Mouse (Mus musculus) right cerebral cortex, postnatal 14 days (tissue): ENCODE results near the gene Tlk2.
A peak's percentile ranks its signal among the peaks of the same experiment; 100 is the strongest.

Experiments used
- DNase-seq: peaks from one replicate; pipeline ENCODE4 v3.0.0; 2022

Tlk2 gene

GRCm38 (mm10) chr11:105317769-105318168 lies 139.2 kb downstream of the Tlk2 start:
- DNase-seq, result no peak

DNA sequence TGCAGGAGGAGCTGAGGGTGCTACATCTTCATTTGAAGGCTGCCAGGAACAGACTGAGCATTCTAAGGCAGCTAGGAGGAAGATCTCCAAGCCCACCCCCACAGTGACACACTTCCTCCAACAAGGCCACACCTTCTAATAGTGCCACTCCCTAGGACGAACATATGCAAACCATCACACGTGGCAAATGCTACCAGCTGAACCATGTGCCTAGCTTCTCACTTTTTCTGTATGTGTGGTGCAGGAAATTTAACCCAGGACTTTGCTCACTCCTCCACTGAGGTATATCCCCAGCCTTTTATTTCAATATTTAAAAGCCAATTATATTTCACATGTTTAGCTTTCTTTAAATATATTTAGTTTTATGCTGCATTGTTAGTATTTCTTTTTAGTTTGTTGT lies 142.5 kb downstream of the Tlk2 start:
- no peak for DNase-seq

DNA sequence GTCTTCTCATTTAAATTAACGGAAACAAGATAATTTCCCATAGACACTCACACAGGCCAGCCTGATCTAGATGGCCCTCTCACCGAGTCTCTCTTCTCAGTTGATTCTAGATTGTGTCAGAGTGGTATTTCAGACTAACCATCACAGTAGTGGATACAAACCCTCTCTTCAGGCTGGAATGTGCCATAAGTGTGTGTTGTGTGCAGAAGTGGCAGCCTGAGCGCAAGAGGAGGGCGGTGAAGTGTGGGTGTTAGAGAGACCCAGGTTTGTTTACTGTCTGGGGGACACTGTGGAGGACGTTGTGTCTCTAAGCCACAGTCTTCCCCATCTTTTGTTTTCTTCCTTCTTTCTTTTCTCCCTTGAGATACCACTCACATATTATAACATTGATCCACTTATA lies 144.9 kb downstream of the Tlk2 start:
- DNase-seq, result no peak

GRCm38 (mm10) chr11:105327101-105327500 lies 148.5 kb downstream of the Tlk2 start:
- no peak for DNase-seq

DNA sequence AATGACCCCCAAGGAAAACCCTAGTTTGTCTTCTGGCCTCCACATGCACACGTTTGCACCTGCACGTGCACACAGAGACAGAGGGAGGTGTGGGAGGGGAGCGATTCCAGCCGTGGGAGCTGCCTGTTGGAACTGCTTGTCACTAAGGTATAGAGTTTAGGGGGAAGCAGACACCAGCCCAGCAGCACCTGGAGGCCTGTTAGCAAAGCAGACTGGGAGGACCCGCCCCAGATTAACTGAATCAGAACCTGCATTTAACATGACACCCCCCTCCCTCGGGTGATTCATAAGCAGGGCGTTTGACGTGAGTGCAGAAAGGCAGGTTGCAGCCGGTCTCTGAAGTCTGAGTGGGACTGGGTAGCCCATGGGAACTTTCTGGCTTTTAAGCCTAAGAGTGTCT lies 151.4 kb downstream of the Tlk2 start:
- DNase-seq, result no peak

GRCm38 (mm10) chr11:105331129-105331528 lies 152.5 kb downstream of the Tlk2 start:
- DNase-seq, result no peak

DNA sequence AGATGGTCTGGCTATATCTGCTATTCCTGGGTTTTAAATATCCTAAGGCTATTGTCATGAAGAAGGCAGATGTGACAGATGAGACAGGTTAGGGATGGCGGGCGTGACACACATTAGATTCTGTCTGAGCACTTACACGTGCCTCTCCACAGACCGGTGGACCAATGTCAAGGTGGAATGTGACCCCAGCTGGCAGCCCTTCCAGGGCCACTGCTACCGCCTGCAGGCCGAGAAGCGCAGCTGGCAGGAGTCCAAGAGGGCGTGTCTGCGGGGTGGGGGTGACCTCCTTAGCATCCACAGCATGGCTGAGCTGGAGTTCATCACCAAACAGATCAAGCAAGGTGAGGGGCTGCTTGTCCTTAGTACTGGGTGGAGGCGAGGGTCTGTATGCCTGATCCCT lies 153.1 kb downstream of the Tlk2 start:
- DNase-seq, result no peak

- peak; percentile 73 for DNase-seq
These were observed 153.9 kb downstream of the Tlk2 start for GRCm38 (mm10) chr11:105332468-105332867.
